Mouse (Mus musculus): ENCODE measurements around the gene Bpifb6.

DNA sequence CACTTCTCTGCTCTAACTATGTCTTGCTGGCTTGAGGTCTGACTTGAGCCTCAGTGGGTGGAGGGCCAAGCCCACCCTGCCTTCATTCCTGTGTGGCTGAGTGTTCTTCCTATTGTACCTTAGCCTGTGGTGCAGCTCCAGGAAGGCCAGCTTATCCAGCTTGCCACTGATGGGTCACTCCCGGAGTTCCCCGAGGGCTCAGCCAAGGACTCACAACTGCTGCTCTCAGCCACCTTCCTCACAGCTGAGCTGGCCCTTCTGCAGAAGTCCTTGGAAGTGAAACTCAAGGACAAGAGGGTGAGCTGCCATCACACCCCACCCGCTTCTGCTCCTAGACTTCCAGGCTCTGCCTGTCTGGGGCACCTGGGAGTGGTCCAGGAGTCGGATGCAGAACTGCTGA lies 6.4 kb downstream of the Bpifb6 start:
- TF ChIP-seq REST (IDR thresholded peaks at IDR 0.05; ENCODE audit: insufficient read depth, insufficient read length) (no peak), POLR2A (IDR thresholded peaks at IDR 0.05; ENCODE audit: insufficient read length, low read depth) (no peak), CEBPB (IDR thresholded peaks at IDR 0.05; ENCODE audit: insufficient read depth, poor library complexity, severe bottlenecking) (no peak), E2F4 (IDR thresholded peaks at IDR 0.05; ENCODE audit: insufficient read depth) (no peak), USF1 (IDR thresholded peaks at IDR 0.05; ENCODE audit: low read depth) (no peak), POLR2AphosphoS2 (IDR thresholded peaks at IDR 0.05; ENCODE audit: insufficient read length, low read depth) (no peak), TCF12 (IDR thresholded peaks at IDR 0.05; ENCODE audit: insufficient read depth, poor library complexity, severe bottlenecking) (no peak), MYOD1 (IDR thresholded peaks at IDR 0.05; ENCODE audit: control insufficient read depth in 1 of 3, insufficient read length in 2 of 3, low read depth in 2 of 3) (no peak), MAX (IDR thresholded peaks at IDR 0.05; ENCODE audit: low read depth) (no peak), MYOG (IDR thresholded peaks at IDR 0.05; ENCODE audit: control insufficient read depth in 1 of 3, insufficient read depth in 1 of 3, insufficient read length in 2 of 3, low read depth in 2 of 3) (no peak)
